Mouse (Mus musculus) bone marrow macrophage, adult 2 months (primary cell): ENCODE data around the gene Dpyd.

Experiments
- CTCF ChIP-seq: IDR thresholded peaks from 2 replicates; pipeline ENCODE4 v1.5.1; 2012; ENCODE audit warnings: low read depth, mild to moderate bottlenecking, low read length, moderate library complexity
- POLR2A ChIP-seq: IDR thresholded peaks from 2 replicates; pipeline ENCODE4 v1.6.1; 2012; ENCODE audit warnings: mild to moderate bottlenecking, low read depth, low read length, borderline replicate concordance

DNA sequence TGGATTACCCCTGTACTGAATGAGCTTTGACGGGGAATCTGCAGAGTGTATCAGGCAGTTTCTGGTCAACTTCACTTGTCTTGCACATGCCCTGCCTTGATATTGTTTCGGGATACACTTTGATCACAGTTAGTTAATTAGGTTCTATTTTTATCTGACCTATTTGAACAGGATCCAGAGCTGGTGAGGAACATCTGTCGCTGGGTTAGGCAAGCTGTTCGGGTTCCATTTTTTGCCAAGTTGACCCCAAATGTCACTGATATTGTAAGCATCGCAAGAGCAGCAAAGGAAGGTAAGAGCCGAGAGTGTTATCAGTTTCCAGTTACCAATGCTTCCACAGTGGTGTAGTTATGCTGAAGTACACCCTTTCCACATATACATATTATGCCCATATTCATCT is 632.1 kb downstream of the Dpyd start:
- TF ChIP-seq CTCF (no peak), POLR2A (no peak)
